ENCODE assay signal across 26 mouse cellular contexts in genomic region chr12:4403206-4403605, GRCm38 (mm10).
DNase-seq lines count a peak whose midpoint lies in the region; TF ChIP-seq lines count a peak whose summit lies in the region.
"Had no signal": no experiment of that assay in that cellular context is flagged by ENCODE, and none has a peak within 500 bp of the region (broad histone marks: within the 10 kb centered on the region; RNA-seq: fewer than 3 reads in every experiment).

No protein-coding gene starts in this region.

- 0 out of 2 replicates have a peak, but pooled peaks have one; percentile 1 for TF ChIP-seq CTCF in cortical plate, adult 2 months (IDR thresholded peaks at IDR 0.05; ENCODE audit: extremely low read depth, insufficient read depth, low read length)

- no peak overlapping the region for H3K4me3 ChIP-seq in cortical plate, adult 2 months (ENCODE audit: insufficient read depth, low read length)
- H3K4me3 ChIP-seq: embryonic facial prominence, embryonic 13.5 days; forebrain, embryonic 10.5 days; forebrain, embryonic 15.5 days; gastrocnemius, adult 2 months; heart, embryonic 15.5 days; intestine, embryonic 15.5 days; limb, embryonic 13.5 days; lung, embryonic 15.5 days; midbrain, embryonic 13.5 days; neural tube, embryonic 15.5 days; stomach, embryonic 15.5 days had no signal

- TF ChIP-seq POLR2A in cortical plate, adult 2 months (IDR thresholded peaks at IDR 0.05; ENCODE audit: extremely low read depth, insufficient read depth, low read length) = no peak

- H3K4me1 ChIP-seq in cortical plate, adult 2 months (ENCODE audit: control insufficient read depth, insufficient read depth, low read length) = peaks cover 2% of the 10 kb centered on the region
- H3K4me1 ChIP-seq: embryonic facial prominence, embryonic 13.5 days; forebrain, embryonic 10.5 days; intestine, embryonic 15.5 days; limb, embryonic 13.5 days; lung, embryonic 15.5 days; midbrain, embryonic 13.5 days; neural tube, embryonic 15.5 days; stomach, embryonic 15.5 days had no signal

- peak; percentile 8 for DNase-seq in adrenal gland, postnatal 14 days
- no peak for DNase-seq in adrenal gland, adult 2 months
- DNase-seq in 416B (ENCODE audit: low read depth) (peak; percentile 42), ES-CJ7 (ENCODE audit: low read depth, low spot score) (peak; percentile 62)
- no peak for DNase-seq in thymus, postnatal 4 days
- DNase-seq in gastrocnemius, postnatal 25 days = no peak
- DNase-seq: adrenal gland, postnatal 10 days; cerebellum, adult 11 months; cerebellum, adult 9-11 months; gastrocnemius, adult 2 months; kidney, postnatal 25 days; lung, postnatal 4 days; retina, postnatal 1 day; right cerebral cortex, postnatal 14 days had no signal

- no peak overlapping the region for H3K27ac ChIP-seq in cortical plate, adult 2 months (ENCODE audit: insufficient read depth, low read length)
- H3K27ac ChIP-seq: embryonic facial prominence, embryonic 13.5 days; forebrain, embryonic 10.5 days; forebrain, embryonic 15.5 days; gastrocnemius, adult 2 months; heart, embryonic 15.5 days; hindbrain, postnatal 0 days; intestine, embryonic 15.5 days; limb, embryonic 13.5 days; lung, embryonic 15.5 days; midbrain, embryonic 13.5 days; neural tube, embryonic 15.5 days; stomach, embryonic 15.5 days had no signal

Comparison
In these comparisons a context has a peak if more than half of its experiments do, and no peak if none do; other contexts are left out.
1. DNase-seq: peak in adrenal gland, postnatal 14 days (single experiment), 416B (single experiment) and ES-CJ7 (single experiment); none in adrenal gland, adult 2 months (single experiment), thymus, postnatal 4 days (single experiment) and gastrocnemius, postnatal 25 days (single experiment).